In the genomic region with DNA sequence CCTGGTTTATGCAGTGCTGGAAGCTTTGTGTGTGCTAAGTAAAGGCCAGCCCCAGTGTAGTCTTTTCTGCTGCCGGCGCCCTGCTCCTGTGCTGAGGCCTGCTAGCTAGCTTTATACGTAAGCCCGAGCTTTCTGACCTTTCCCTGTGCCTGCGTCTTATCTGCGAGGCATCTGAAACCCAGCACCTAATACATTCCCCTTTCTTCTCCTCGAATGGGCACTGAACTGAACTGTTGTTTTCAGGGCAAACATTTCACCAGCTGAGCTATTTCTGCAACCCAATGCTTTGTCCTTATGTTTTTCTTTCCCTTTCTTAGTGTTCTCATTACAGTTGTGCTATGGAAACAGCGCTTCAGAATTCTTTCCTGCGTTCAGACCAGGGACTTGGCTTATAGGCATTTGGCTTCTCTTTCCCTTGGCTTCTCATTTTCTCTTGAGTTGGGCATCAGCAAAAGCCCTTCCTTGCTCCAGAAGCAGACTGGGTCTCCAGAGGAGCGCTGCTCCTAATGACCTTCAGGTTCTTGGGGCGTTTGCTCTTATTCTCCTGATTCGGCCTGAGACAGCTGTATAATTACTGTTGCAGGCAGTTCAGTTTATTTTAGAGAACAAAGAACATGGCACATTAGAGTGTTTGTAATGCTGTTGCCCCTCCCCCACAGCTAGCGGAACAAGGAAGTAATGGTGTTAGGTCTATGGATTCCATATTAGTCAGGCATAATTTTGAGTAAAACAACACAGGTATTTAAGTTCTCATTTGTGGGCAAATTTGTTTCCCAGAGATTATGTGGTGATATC, we compare ENCODE assay signal across 9 mouse cellular contexts.
DNase-seq lines count a peak whose midpoint lies in the region; ATAC-seq lines count a peak whose summit lies in the region.
"Had no signal": no experiment of that assay in that cellular context is flagged by ENCODE, and none has a peak within 500 bp of the region (broad histone marks: within the 10 kb centered on the region; RNA-seq: fewer than 3 reads in every experiment).

No protein-coding gene starts in this region.

- ATAC-seq in forebrain, embryonic 14.5 days, result peak; percentile 60
- peak; percentile 60; the same call in 1 of the 2 replicates for ATAC-seq in midbrain, embryonic 15.5 days (replicated peaks)
- ATAC-seq in erythroblast, adult 5-6 weeks (replicated peaks; ENCODE audit: low FRiP score, poor library complexity, severe bottlenecking), result no peak

- H3K27me3 ChIP-seq in forebrain, embryonic 14.5 days (replicated peaks; ENCODE audit: control insufficient read depth, insufficient read depth, low read length), result no peaks in the 10 kb centered on the region
- no peaks in the 10 kb centered on the region for H3K27me3 ChIP-seq in midbrain, embryonic 15.5 days (replicated peaks)

- no peaks in the 10 kb centered on the region for H3K9me3 ChIP-seq in forebrain, embryonic 14.5 days (replicated peaks; ENCODE audit: control insufficient read depth, low read length)
- H3K9me3 ChIP-seq in midbrain, embryonic 15.5 days, result no peaks in the 10 kb centered on the region

- no peak overlapping the region for H3K4me3 ChIP-seq in forebrain, embryonic 14.5 days (ENCODE audit: low read depth, low read length)
- no peak overlapping the region for H3K4me3 ChIP-seq in midbrain, embryonic 15.5 days
- H3K4me3 ChIP-seq: myocyte had no signal

- no peak overlapping the region for H3K4me2 ChIP-seq in forebrain, embryonic 14.5 days (ENCODE audit: low read length)
- no peak overlapping the region; the same call in 1 of the 2 replicates for H3K4me2 ChIP-seq in midbrain, embryonic 15.5 days

- DNase-seq in thymus, postnatal 0 days (ENCODE audit: low spot score), result peak; percentile 35
- no peak for DNase-seq in thymus, adult 18-20 months
- peak; percentile 73 for DNase-seq in forebrain, embryonic 14.5 days (ENCODE audit: low spot score)
- DNase-seq in kidney, postnatal 25 days, result peak; percentile 48 to 70
- DNase-seq in urinary bladder, postnatal 10 days (ENCODE audit: low spot score), result no peak
- DNase-seq in gastrocnemius, postnatal 25 days, result no peak

- H3K4me1 ChIP-seq in forebrain, embryonic 14.5 days (ENCODE audit: control insufficient read depth, insufficient read depth, low read length), result peaks cover 44% of the 10 kb centered on the region
- H3K4me1 ChIP-seq in midbrain, embryonic 15.5 days, result peaks cover 83% of the 10 kb centered on the region

- WGBS in forebrain, embryonic 14.5 days, result 8% methylated on average over 13 of the region's 13 CpGs
- WGBS in midbrain, embryonic 15.5 days, result 16% methylated on average over 13 of the region's 13 CpGs

- peak overlapping the region; percentile 81 for H3K27ac ChIP-seq in forebrain, embryonic 14.5 days (ENCODE audit: low read depth, low read length)
- peak overlapping the region; percentile 73 for H3K27ac ChIP-seq in midbrain, embryonic 15.5 days

- H3K36me3 ChIP-seq in forebrain, embryonic 14.5 days (ENCODE audit: control insufficient read depth, insufficient read depth, low read length), result no peaks in the 10 kb centered on the region
- H3K36me3 ChIP-seq in midbrain, embryonic 15.5 days (replicated peaks), result no peaks in the 10 kb centered on the region

- peak overlapping the region; percentile 40 for H3K9ac ChIP-seq in forebrain, embryonic 14.5 days (ENCODE audit: low read length)
- H3K9ac ChIP-seq in midbrain, embryonic 15.5 days, result no peak overlapping the region

Comparison
In these comparisons a context has a peak if more than half of its experiments do, and no peak if none do; other contexts are left out.
1. DNase-seq: peak in thymus, postnatal 0 days (single experiment), forebrain, embryonic 14.5 days (single experiment) and kidney, postnatal 25 days (2 of 2); none in thymus, adult 18-20 months (0 of 2), urinary bladder, postnatal 10 days (single experiment) and gastrocnemius, postnatal 25 days (single experiment).